Mouse (Mus musculus): ENCODE data around the gene Cox19.

DNA sequence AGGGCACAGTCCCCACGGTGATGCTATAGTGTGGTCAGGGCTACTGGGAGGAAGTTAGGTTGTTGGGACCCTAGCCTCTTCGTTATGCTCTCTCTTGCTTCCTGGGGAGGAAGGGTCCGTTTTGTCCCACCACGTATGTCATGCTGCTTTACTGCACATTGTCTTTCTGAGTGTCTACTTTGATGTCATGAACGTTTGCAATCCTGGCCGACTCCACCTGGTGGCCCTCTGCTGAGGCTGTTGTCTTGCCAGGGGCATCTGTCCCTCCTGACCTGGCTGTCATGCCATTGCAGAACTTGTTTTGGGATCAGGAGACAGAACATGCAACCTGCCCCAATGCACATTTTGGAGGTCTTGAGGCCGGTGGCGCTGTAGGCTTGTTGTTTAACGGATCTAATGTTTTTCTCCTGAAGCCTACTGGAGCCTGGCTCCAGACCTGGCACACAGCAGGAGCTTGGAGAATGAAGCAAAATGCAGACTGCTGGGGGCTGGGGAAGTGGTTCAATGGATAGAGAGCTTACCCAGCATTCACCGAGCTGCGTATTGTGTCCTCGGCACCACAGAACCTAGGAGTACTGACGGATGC, 25.0 kb downstream of the Cox19 start:
- TF ChIP-seq GATA2 (IDR thresholded peaks at IDR 0.05; ENCODE audit: borderline replicate concordance, low read depth, low read length) = no peak
- TF ChIP-seq CTCF (IDR thresholded peaks at IDR 0.05; ENCODE audit: low read depth, low read length) = no peak
- no peak for TF ChIP-seq TAL1 (conservative IDR thresholded peaks at IDR 0.05; ENCODE audit: low read depth, low read length)
- no peak for TF ChIP-seq GATA1 (IDR thresholded peaks at IDR 0.05; ENCODE audit: borderline replicate concordance, low read length)
- TF ChIP-seq POLR2AphosphoS5 (IDR thresholded peaks at IDR 0.05; ENCODE audit: insufficient replicate concordance, low read depth, low read length) = no peak

All from G1E (cell line).